Mouse (Mus musculus) heart, adult 2 months (tissue): ENCODE data around the gene Zbtb32. TPM values are rescaled to one million over a fixed set of nuclear protein-coding genes. Genes with fewer than 3 reads are reported as not detected.

Source experiments
- DNase-seq, 2 experiments: peaks; one replicate each; pipeline ENCODE4 v3.0.0; 2021
- H3K27ac ChIP-seq: fragments of 200-600 bp; 2 replicates; pipeline ENCODE4 v1.8.1; 2022
- H3K27me3 ChIP-seq: fragments of 200-500 bp; 2 replicates; pipeline ENCODE4 v1.6.1; 2012; ENCODE audit warnings: mild to moderate bottlenecking, low read length, inconsistent platforms, mixed read lengths; ENCODE audit not compliant: control insufficient read depth, insufficient read depth
- H3K36me3 ChIP-seq: fragments of 200-500 bp; 2 replicates; pipeline ENCODE4 v1.6.1; 2012; ENCODE audit warnings: low read length, inconsistent platforms; ENCODE audit not compliant: control insufficient read depth, insufficient read depth
- H3K4me1 ChIP-seq: fragments of 200-500 bp; 2 replicates; pipeline ENCODE4 v1.6.1; 2011; ENCODE audit warnings: low read length; ENCODE audit not compliant: control insufficient read depth, insufficient read depth
- H3K4me3 ChIP-seq: fragments of 200-600 bp; 2 replicates; pipeline ENCODE4 v1.8.1; 2022
- H3K79me2 ChIP-seq: fragments of 200-500 bp; replicated peaks from 2 replicates; pipeline ENCODE4 v1.6.1; 2012; ENCODE audit warnings: mild to moderate bottlenecking, inconsistent platforms, low read length, moderate library complexity, mixed read lengths; ENCODE audit not compliant: control insufficient read depth, insufficient read depth
- H3K9ac ChIP-seq: fragments of 200-500 bp; 2 replicates; pipeline ENCODE4 v1.6.1; 2012; ENCODE audit warnings: low read depth, mild to moderate bottlenecking, control low read depth, inconsistent platforms, low read length, mixed read lengths
- CTCF ChIP-seq: fragments of 200-600 bp; IDR thresholded peaks from 2 replicates; pipeline ENCODE4 v1.8.1; 2022; ENCODE audit warnings: antibody characterized with exemption, mild to moderate bottlenecking, moderate library complexity
- EP300 ChIP-seq: fragments of 200-500 bp; IDR thresholded peaks from 2 replicates; pipeline ENCODE4 v1.6.1; 2011; ENCODE audit warnings: low read depth, low read length, control low read depth; ENCODE audit not compliant: insufficient read depth
- POLR2A ChIP-seq: fragments of 200-500 bp; IDR thresholded peaks from 2 replicates; pipeline ENCODE4 v1.6.1; 2011; ENCODE audit warnings: mild to moderate bottlenecking, low read depth, low read length, control low read depth; ENCODE audit not compliant: insufficient read depth
- WGBS: fragments of 180-500 bp; shearing (Covaris S2); methylation state at CpG from one replicate; pipeline ENCODE4 v1.1.7; 2018; 5-methylcytosine and 5-hydroxymethylcytosine counted together
- intact Hi-C: fragments of 180-260 bp; cut with DNase I; formaldehyde crosslinking; loops from one replicate; pipeline ENCODE4 v1.15.1; 2025
- polyA plus RNA-seq: library from polyadenylated mRNA; depleted of rRNA; stranded (reverse); fragments of >200 nt; gene quantifications from 2 replicates; pipeline ENCODE4 v1.2.3, GENCODE M21; 2012
- total RNA-seq, 2 experiments: library from RNA; stranded (reverse); gene quantifications; 2 replicates each; pipeline ENCODE4 v1.2.3; 2021

Zbtb32 gene
- total and polyA plus RNA-seq, 3 experiments: 0.11 to 0.64 TPM; not detected in 1

GRCm38 (mm10) chr7:30557901-30558514, 40.7 kb downstream of the Zbtb32 start:
- Histone ChIP-seq H3K27ac (peak overlapping the region; percentile 68), H3K9ac (no peak overlapping the region), H3K27me3 (no peaks in the 10 kb centered on the region), H3K36me3 (no peaks in the 10 kb centered on the region), H3K79me2 (no peaks in the 10 kb centered on the region), H3K4me1 (peaks cover 3% of the 10 kb centered on the region), H3K4me3 (no peak overlapping the region)
- no peak for DNase-seq
- intact Hi-C loops: no loop called here
- no peak for TF ChIP-seq POLR2A
- no peak for TF ChIP-seq CTCF
- no peak for TF ChIP-seq EP300
- WGBS: 67% methylated on average over 13 of the region's 13 CpGs

DNA sequence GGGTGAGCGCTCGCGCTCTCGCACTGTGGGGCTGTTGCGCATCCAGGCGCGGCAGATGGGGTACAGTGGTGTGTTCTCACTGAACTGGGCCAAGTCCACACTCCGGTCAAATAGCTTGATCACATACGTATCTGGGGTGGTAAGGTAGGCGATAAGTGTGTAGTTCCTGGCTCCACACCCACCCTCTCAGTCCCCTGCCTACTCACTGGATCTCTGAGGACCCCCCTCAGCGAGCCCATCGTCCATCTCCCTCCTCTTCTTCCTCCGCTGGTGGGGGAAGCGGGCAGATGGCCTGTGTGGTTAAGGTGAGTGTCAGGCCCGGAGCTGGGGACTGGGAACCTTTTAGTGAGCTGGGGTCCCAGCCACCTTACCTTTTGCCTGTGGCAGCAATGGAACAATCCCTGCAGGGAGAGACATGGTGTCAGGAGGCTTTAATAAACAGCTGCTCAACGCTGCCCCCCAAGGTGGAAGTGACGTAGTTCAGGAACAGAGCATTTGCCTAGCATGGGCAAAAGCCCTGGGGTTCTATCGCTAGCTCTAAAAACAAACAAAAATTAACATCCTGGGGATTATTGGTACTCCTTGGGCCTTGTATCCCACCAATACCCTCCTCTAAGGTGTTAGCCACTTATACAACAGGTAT, 41.7 kb downstream of the Zbtb32 start:
- 92% methylated on average over 18 of the region's 18 CpGs for WGBS
- Histone ChIP-seq H3K27ac (no peak overlapping the region), H3K9ac (no peak overlapping the region), H3K79me2 (no peaks in the 10 kb centered on the region), H3K27me3 (no peaks in the 10 kb centered on the region), H3K4me3 (no peak overlapping the region), H3K36me3 (no peaks in the 10 kb centered on the region), H3K4me1 (peaks cover 3% of the 10 kb centered on the region)
- TF ChIP-seq CTCF: peak; percentile 44
- no peak for TF ChIP-seq POLR2A
- no peak for TF ChIP-seq EP300
- intact Hi-C loops: no loop called here
- no peak for DNase-seq

GRCm38 (mm10) chr7:30553810-30554584, 44.7 kb downstream of the Zbtb32 start:
- TF ChIP-seq EP300 (no peak), CTCF (no peak), POLR2A (no peak)
- WGBS: 61% methylated on average over 22 of the region's 22 CpGs
- DNase-seq: peak in 1 of 2 experiments; percentile 38
- Histone ChIP-seq H3K27me3 (no peaks in the 10 kb centered on the region), H3K36me3 (no peaks in the 10 kb centered on the region), H3K4me3 (peak overlapping the region; percentile 60), H3K79me2 (no peaks in the 10 kb centered on the region), H3K9ac (peak overlapping the region; percentile 78), H3K4me1 (peaks cover 2% of the 10 kb centered on the region), H3K27ac (peak overlapping the region; percentile 99)
- intact Hi-C loops: no loop called here

- Histone ChIP-seq H3K27ac (peak overlapping the region; percentile 99), H3K4me3 (peak overlapping the region; percentile 60), H3K36me3 (no peaks in the 10 kb centered on the region), H3K79me2 (no peaks in the 10 kb centered on the region), H3K4me1 (no peaks in the 10 kb centered on the region; the same call in 1 of the 2 replicates), H3K27me3 (no peaks in the 10 kb centered on the region), H3K9ac (peak overlapping the region; percentile 80)
- peak; percentile 77 for DNase-seq
- peak; percentile 96 for TF ChIP-seq POLR2A
- 0 out of 2 replicates have a peak, but pooled peaks have one; percentile 27 for TF ChIP-seq EP300
- TF ChIP-seq CTCF: 0 out of 2 replicates have a peak, but pooled peaks have one; percentile 3
- intact Hi-C loops: no loop called here
- 2% methylated on average over 23 of the region's 23 CpGs for WGBS
Measured at GRCm38 (mm10) chr7:30553021-30553589, 45.6 kb downstream of the Zbtb32 start.

GRCm38 (mm10) chr7:30552102-30553020, 46.3 kb downstream of the Zbtb32 start, which contains the start of the genes Hspb6 and Proser3:
Gene Hspb6, plus strand, starts transcription at chr7:30552178.
Gene Proser3, minus strand, starts transcription at chr7:30552299.
- peak within 1 kb of the TSS; percentile 80 for H3K9ac ChIP-seq
- H3K36me3 ChIP-seq: no peaks in the 10 kb centered on the region
- no peaks in the 10 kb centered on the region; the same call in 1 of the 2 replicates for H3K4me1 ChIP-seq
- peak; percentile 97 for TF ChIP-seq POLR2A
- peak; percentile 31 for TF ChIP-seq CTCF
- TF ChIP-seq EP300: peak; percentile 60; the same call in 1 of the 2 replicates
- H3K4me3 ChIP-seq: peak within 1 kb of the TSS; percentile 60
- H3K27ac ChIP-seq: peak within 1 kb of the TSS; percentile 99
- no peaks in the 10 kb centered on the region for H3K79me2 ChIP-seq
- under 1% methylated on average over 44 of the region's 44 CpGs for WGBS
- peak; percentile 95 to 98 for DNase-seq
- no peaks in the 10 kb centered on the region for H3K27me3 ChIP-seq
- intact Hi-C loops: no loop called here
